ENCODE assay signal across 12 mouse cellular contexts in genomic region chr2:93659705-93660308, GRCm38 (mm10). TPM values are rescaled to one million over a fixed set of nuclear protein-coding genes. Genes with fewer than 3 reads are reported as not detected.
DNase-seq lines count a peak whose midpoint lies in the region; ATAC-seq and TF ChIP-seq lines count a peak whose summit lies in the region.
"Had no signal": no experiment of that assay in that cellular context is flagged by ENCODE, and none has a peak within 500 bp of the region (broad histone marks: within the 10 kb centered on the region; RNA-seq: fewer than 3 reads in every experiment).

No protein-coding gene starts in this region.

- H3K27me3 ChIP-seq in intestine, embryonic 15.5 days (replicated peaks) = peaks cover 6% of the 10 kb centered on the region; the same call in 1 of the 2 replicates
- no peaks in the 10 kb centered on the region for H3K27me3 ChIP-seq in intestine, postnatal 0 days (replicated peaks; ENCODE audit: control insufficient read depth, insufficient read depth, low read length)
- 0 out of 2 replicates have a peak, but pooled peaks cover 6% of the 10 kb centered on the region for H3K27me3 ChIP-seq in lung, postnatal 0 days (replicated peaks; ENCODE audit: insufficient read depth, low read length)
- H3K27me3 ChIP-seq: embryonic facial prominence, embryonic 13.5 days; Patski had no signal

- H3K27ac ChIP-seq in intestine, embryonic 15.5 days = no peak overlapping the region
- H3K27ac ChIP-seq in intestine, postnatal 0 days (ENCODE audit: low read depth, low read length) = no peak overlapping the region
- no peak overlapping the region for H3K27ac ChIP-seq in lung, postnatal 0 days (ENCODE audit: low read length)
- H3K27ac ChIP-seq: embryonic facial prominence, embryonic 13.5 days; forebrain, embryonic 10.5 days; hindbrain, embryonic 15.5 days had no signal

- H3K4me1 ChIP-seq in intestine, embryonic 15.5 days (replicated peaks) = 0 out of 2 replicates have a peak, but pooled peaks cover 4% of the 10 kb centered on the region
- no peaks in the 10 kb centered on the region for H3K4me1 ChIP-seq in intestine, postnatal 0 days (replicated peaks; ENCODE audit: control insufficient read depth, insufficient read depth, low read length)
- no peaks in the 10 kb centered on the region for H3K4me1 ChIP-seq in lung, postnatal 0 days (ENCODE audit: insufficient read depth, low read depth, low read length)

- TF ChIP-seq EP300 in lung, postnatal 0 days (IDR thresholded peaks at IDR 0.05) = no peak

- peak; percentile 60; the same call in 1 of the 2 replicates for ATAC-seq in intestine, embryonic 15.5 days
- no peak for ATAC-seq in intestine, postnatal 0 days
- ATAC-seq in lung, postnatal 0 days = no peak; the same call in 1 of the 2 replicates
- ATAC-seq: Patski had no signal

- H3K9ac ChIP-seq in intestine, embryonic 15.5 days = no peak overlapping the region
- H3K9ac ChIP-seq in intestine, postnatal 0 days (ENCODE audit: low read depth, low read length) = no peak overlapping the region
- H3K9ac ChIP-seq in lung, postnatal 0 days (replicated peaks; ENCODE audit: low read depth) = no peak overlapping the region
- H3K9ac ChIP-seq: embryonic facial prominence, embryonic 13.5 days; hindbrain, embryonic 15.5 days had no signal

- H3K4me3 ChIP-seq in intestine, embryonic 15.5 days (replicated peaks) = no peak overlapping the region
- H3K4me3 ChIP-seq in intestine, postnatal 0 days (ENCODE audit: low read depth, low read length) = no peak overlapping the region
- H3K4me3 ChIP-seq in lung, postnatal 0 days (ENCODE audit: low read depth, low read length) = no peak overlapping the region
- H3K4me3 ChIP-seq: embryonic facial prominence, embryonic 13.5 days; forebrain, embryonic 10.5 days; hindbrain, embryonic 15.5 days had no signal

- DNase-seq in lung, postnatal 0 days (ENCODE audit: low spot score) = peak; percentile 38
- no peak for DNase-seq in lung, postnatal 4 days
- DNase-seq in MN1 (ENCODE audit: low spot score) = peak; percentile 31
- peak; percentile 59 for DNase-seq in kidney, postnatal 10 days
- no peak for DNase-seq in thymus, postnatal 14 days

- no peaks in the 10 kb centered on the region for H3K36me3 ChIP-seq in intestine, embryonic 15.5 days
- H3K36me3 ChIP-seq in intestine, postnatal 0 days (ENCODE audit: control insufficient read depth, insufficient read depth) = no peaks in the 10 kb centered on the region
- H3K36me3 ChIP-seq in lung, postnatal 0 days (ENCODE audit: insufficient read depth, low read length) = no peaks in the 10 kb centered on the region
- H3K36me3 ChIP-seq: hindbrain, embryonic 15.5 days had no signal

- WGBS in intestine, embryonic 15.5 days = 73% methylated on average over 6 of the region's 6 CpGs
- WGBS in intestine, postnatal 0 days = 62% methylated on average over 6 of the region's 6 CpGs
- WGBS in lung, postnatal 0 days = 55% methylated on average over 6 of the region's 6 CpGs

- H3K9me3 ChIP-seq in intestine, embryonic 15.5 days = no peaks in the 10 kb centered on the region
- H3K9me3 ChIP-seq in intestine, postnatal 0 days (ENCODE audit: control insufficient read depth) = no peaks in the 10 kb centered on the region
- no peaks in the 10 kb centered on the region for H3K9me3 ChIP-seq in lung, postnatal 0 days (ENCODE audit: low read length)
- H3K9me3 ChIP-seq: embryonic facial prominence, embryonic 13.5 days; forebrain, embryonic 10.5 days; hindbrain, embryonic 15.5 days had no signal

- TF ChIP-seq CTCF in intestine, postnatal 0 days (IDR thresholded peaks at IDR 0.05; ENCODE audit: low read depth) = no peak
- no peak for TF ChIP-seq CTCF in lung, postnatal 0 days (IDR thresholded peaks at IDR 0.05)

- no peak overlapping the region for H3K4me2 ChIP-seq in intestine, embryonic 15.5 days (replicated peaks)
- H3K4me2 ChIP-seq in intestine, postnatal 0 days (replicated peaks; ENCODE audit: low read depth) = no peak overlapping the region
- no peak overlapping the region for H3K4me2 ChIP-seq in lung, postnatal 0 days (replicated peaks; ENCODE audit: low read depth, low read length)
- H3K4me2 ChIP-seq: embryonic facial prominence, embryonic 13.5 days; hindbrain, embryonic 15.5 days had no signal

RNA-seq across cellular contexts. Expression of gene Alx4, which starts 17.6 kb away (rescaled TPM):
- 0.14 and 0.19 TPM in 2 replicates for polyA plus RNA-seq in intestine, embryonic 15.5 days (2015; fragmentation: Nextera tagmentation; extraction: Ambion mirVana)
- not detected in 2 replicates for polyA plus RNA-seq in intestine, postnatal 0 days (2015; fragmentation: Nextera tagmentation; extraction: Ambion mirVana)
- polyA plus RNA-seq in lung, postnatal 0 days (2015; fragmentation: Nextera tagmentation; extraction: Ambion mirVana) = 0.04 TPM in 1 of 2 replicates, not detected in the other
- polyA plus RNA-seq: heart, postnatal 0 days; Patski had no signal

Comparison
In these comparisons a context has a peak if more than half of its experiments do, and no peak if none do; other contexts are left out.
1. DNase-seq: peak in lung, postnatal 0 days (single experiment), MN1 (single experiment) and kidney, postnatal 10 days (single experiment); none in lung, postnatal 4 days (0 of 2) and thymus, postnatal 14 days (single experiment).